Mouse (Mus musculus): ENCODE measurements at regions not wholly inside any gene's neighbourhood (a gene's known extent, or its start where the extent isn't known, plus 50 kb on each side); places are given as distances from the start of the nearest gene placed in this dataset.

GRCm38 (mm10) chr2:51752941-51753564, 125.7 kb downstream of the Tas2r134 start:
- TF ChIP-seq EP300 (IDR thresholded peaks at IDR 0.05; ENCODE audit: low read depth) (no peak), CTCF (IDR thresholded peaks at IDR 0.05; ENCODE audit: low read depth) (no peak)

Measured in liver, postnatal 0 days (tissue).